Comparison of ENCODE assay signal across 25 mouse cellular contexts in genomic region chr9:74021339-74021738, GRCm38 (mm10). TPM values are rescaled to one million over a fixed set of nuclear protein-coding genes. Genes with fewer than 3 reads are reported as not detected.
A peak's percentile ranks its signal among the peaks of the same experiment; 100 is the strongest.
DNase-seq lines count a peak whose midpoint lies in the region; ATAC-seq and TF ChIP-seq lines count a peak whose summit lies in the region.
"Had no signal": no experiment of that assay in that cellular context is flagged by ENCODE, and none has a peak within 500 bp of the region (broad histone marks: within the 10 kb centered on the region; RNA-seq: fewer than 3 reads in every experiment).

No protein-coding gene starts in this region.

- intact Hi-C loops in heart, postnatal 36 days (cut with DNase I), result no loop called here
- intact Hi-C loops in heart, postnatal 10 days (cut with DNase I), result no loop called here

- H3K27ac ChIP-seq in heart, embryonic 11.5 days (ENCODE audit: low read depth, low read length), result no peak overlapping the region
- H3K27ac ChIP-seq in hindbrain, embryonic 11.5 days (ENCODE audit: low read depth, low read length), result no peak overlapping the region
- H3K27ac ChIP-seq in hindbrain, embryonic 14.5 days, result no peak overlapping the region
- H3K27ac ChIP-seq: forebrain, embryonic 13.5 days; hindbrain, embryonic 13.5 days; limb, embryonic 13.5 days; liver, embryonic 14.5 days; lung, embryonic 15.5 days; midbrain, embryonic 10.5 days; stomach, postnatal 0 days had no signal

- H3K4me1 ChIP-seq in heart, embryonic 11.5 days (ENCODE audit: control insufficient read depth, insufficient read depth, low read length), result peaks cover 7% of the 10 kb centered on the region; the same call in 1 of the 2 replicates
- H3K4me1 ChIP-seq in hindbrain, embryonic 11.5 days (replicated peaks; ENCODE audit: control insufficient read depth, insufficient read depth, low read length), result no peaks in the 10 kb centered on the region
- H3K4me1 ChIP-seq in hindbrain, embryonic 14.5 days (replicated peaks; ENCODE audit: control insufficient read depth, insufficient read depth, low read length), result no peaks in the 10 kb centered on the region
- H3K4me1 ChIP-seq: forebrain, embryonic 13.5 days; hindbrain, embryonic 13.5 days; limb, embryonic 13.5 days; lung, embryonic 15.5 days had no signal

- peaks cover 13% of the 10 kb centered on the region for H3K27me3 ChIP-seq in heart, embryonic 11.5 days (ENCODE audit: control insufficient read depth, insufficient read depth, low read length)
- H3K27me3 ChIP-seq in hindbrain, embryonic 11.5 days (ENCODE audit: control insufficient read depth, insufficient read depth, low read length), result no peaks in the 10 kb centered on the region
- no peaks in the 10 kb centered on the region for H3K27me3 ChIP-seq in hindbrain, embryonic 14.5 days (ENCODE audit: control insufficient read depth, insufficient read depth, low read length)
- H3K27me3 ChIP-seq: forebrain, embryonic 13.5 days; hindbrain, embryonic 13.5 days; limb, embryonic 13.5 days; lung, embryonic 15.5 days had no signal

- H3K4me2 ChIP-seq in heart, embryonic 11.5 days, result peak overlapping the region; percentile 34; the same call in 1 of the 2 replicates
- H3K4me2 ChIP-seq in hindbrain, embryonic 11.5 days (replicated peaks; ENCODE audit: low read depth, low read length), result no peak overlapping the region
- no peak overlapping the region for H3K4me2 ChIP-seq in hindbrain, embryonic 14.5 days (replicated peaks)
- H3K4me2 ChIP-seq: forebrain, embryonic 13.5 days; hindbrain, embryonic 13.5 days; limb, embryonic 13.5 days; lung, embryonic 15.5 days had no signal

- H3K9me3 ChIP-seq in heart, embryonic 11.5 days (replicated peaks; ENCODE audit: control insufficient read depth, low read length), result no peaks in the 10 kb centered on the region
- no peaks in the 10 kb centered on the region for H3K9me3 ChIP-seq in hindbrain, embryonic 11.5 days (ENCODE audit: control insufficient read depth, low read length)
- no peaks in the 10 kb centered on the region for H3K9me3 ChIP-seq in hindbrain, embryonic 14.5 days (ENCODE audit: control insufficient read depth, low read length)
- H3K9me3 ChIP-seq: forebrain, embryonic 13.5 days; hindbrain, embryonic 13.5 days; limb, embryonic 13.5 days; lung, embryonic 15.5 days; midbrain, embryonic 10.5 days had no signal

- 7% methylated on average over 6 of the region's 6 CpGs for WGBS in heart, embryonic 11.5 days (ENCODE audit: insufficient replicate concordance)
- 39% methylated on average over 6 of the region's 6 CpGs for WGBS in hindbrain, embryonic 11.5 days
- 54% methylated on average over 6 of the region's 6 CpGs for WGBS in hindbrain, embryonic 14.5 days

- H3K9ac ChIP-seq in heart, embryonic 11.5 days (ENCODE audit: low read depth, low read length), result no peak overlapping the region
- H3K9ac ChIP-seq in hindbrain, embryonic 11.5 days (ENCODE audit: low read depth, low read length), result no peak overlapping the region
- no peak overlapping the region for H3K9ac ChIP-seq in hindbrain, embryonic 14.5 days
- H3K9ac ChIP-seq: forebrain, embryonic 13.5 days; hindbrain, embryonic 13.5 days; limb, embryonic 13.5 days; liver, embryonic 14.5 days; lung, embryonic 15.5 days had no signal

- H3K4me3 ChIP-seq in heart, embryonic 11.5 days (ENCODE audit: low read depth, low read length), result no peak overlapping the region
- no peak overlapping the region for H3K4me3 ChIP-seq in hindbrain, embryonic 11.5 days (ENCODE audit: low read depth, low read length)
- H3K4me3 ChIP-seq in hindbrain, embryonic 14.5 days (replicated peaks; ENCODE audit: low read length), result no peak overlapping the region
- H3K4me3 ChIP-seq: forebrain, embryonic 13.5 days; hindbrain, embryonic 13.5 days; limb, embryonic 13.5 days; lung, embryonic 15.5 days; midbrain, embryonic 10.5 days had no signal

- H3K36me3 ChIP-seq in heart, embryonic 11.5 days (ENCODE audit: control insufficient read depth, insufficient read depth, low read length), result no peaks in the 10 kb centered on the region
- no peaks in the 10 kb centered on the region for H3K36me3 ChIP-seq in hindbrain, embryonic 11.5 days (ENCODE audit: control insufficient read depth, insufficient read depth, low read length)
- no peaks in the 10 kb centered on the region for H3K36me3 ChIP-seq in hindbrain, embryonic 14.5 days (replicated peaks; ENCODE audit: control insufficient read depth, insufficient read depth)
- H3K36me3 ChIP-seq: G1E; hindbrain, embryonic 13.5 days; limb, embryonic 13.5 days; lung, embryonic 15.5 days; midbrain, embryonic 10.5 days had no signal

- ATAC-seq in heart, embryonic 11.5 days (replicated peaks; ENCODE audit: insufficient number of reproducible peaks, low FRiP score, low TSS enrichment), result peak; percentile 74
- ATAC-seq in hindbrain, embryonic 11.5 days (ENCODE audit: low FRiP score), result no peak
- ATAC-seq in hindbrain, embryonic 14.5 days (ENCODE audit: low FRiP score), result no peak
- no peak for ATAC-seq in monocyte, adult 5-6 weeks (replicated peaks; ENCODE audit: insufficient number of reproducible peaks, low FRiP score, low TSS enrichment, poor library complexity, severe bottlenecking)
- ATAC-seq: activated CD4-positive, CD25-positive, alpha-beta regulatory T cell, adult 4 months; forebrain, embryonic 13.5 days; intestine, embryonic 16.5 days had no signal

- no peak for TF ChIP-seq POLR2A in brain, embryonic 14.5 days (IDR thresholded peaks at IDR 0.05; ENCODE audit: borderline replicate concordance, extremely low read depth, insufficient read depth, insufficient read length, poor library complexity, severe bottlenecking)

- no peak for DNase-seq in heart, postnatal 36 days
- peak; percentile 8 for DNase-seq in hindbrain, embryonic 11.5 days (ENCODE audit: low spot score)
- DNase-seq in hindbrain, embryonic 14.5 days (ENCODE audit: low spot score), result no peak
- peak; percentile 24 for DNase-seq in brain, embryonic 14.5 days (ENCODE audit: low read depth)
- peak; percentile 2 to 5 for DNase-seq in heart, postnatal 10 days
- DNase-seq in layer of hippocampus, adult 9-11 months, result no peak
- DNase-seq: adrenal gland, postnatal 14 days; cerebellum, adult 11 months; cerebellum, postnatal 10 days; gastrocnemius, postnatal 14 days; lung, postnatal 4 days had no signal

- TF ChIP-seq CTCF in brain, embryonic 14.5 days (IDR thresholded peaks at IDR 0.05; ENCODE audit: borderline replicate concordance, extremely low read depth, insufficient read depth, insufficient read length), result no peak

RNA-seq across cellular contexts. Expression of gene Unc13c, which starts 52.6 kb away (rescaled TPM):
- 1.3 and 2.4 TPM in 2 replicates for polyA plus RNA-seq in heart, embryonic 11.5 days (2014; fragmentation: Nextera tagmentation; extraction: Ambion mirVana)
- total RNA-seq in heart, postnatal 36 days (2021), result under 1 TPM; 0.24 to 0.28 TPM
- 0.28 and 0.34 TPM in 2 replicates for polyA plus RNA-seq in hindbrain, embryonic 11.5 days (2014; fragmentation: Nextera tagmentation; extraction: Ambion mirVana)
- 6.7 and 7.1 TPM in 2 replicates for polyA plus RNA-seq in hindbrain, embryonic 14.5 days (2014; fragmentation: Nextera tagmentation; extraction: Ambion mirVana)
- polyA plus RNA-seq in brain, embryonic 14.5 days (2012; rRNA removed), result 1.1 and 2.8 TPM in 2 replicates
- 1 to 10 TPM; 1.0 to 1.1 TPM for total RNA-seq in heart, postnatal 10 days (2021)
- total RNA-seq in monocyte, adult 5-6 weeks (2017), result not detected in 3 replicates
- polyA plus RNA-seq: G1E; large intestine, adult 2 months; thymus, postnatal 0 days had no signal

Comparison
In these comparisons a context has a peak if more than half of its experiments do, and no peak if none do; other contexts are left out.
1. DNase-seq: peak in hindbrain, embryonic 11.5 days (single experiment), brain, embryonic 14.5 days (single experiment) and heart, postnatal 10 days (2 of 2); none in heart, postnatal 36 days (0 of 2), hindbrain, embryonic 14.5 days (single experiment) and layer of hippocampus, adult 9-11 months (single experiment).